Mouse (Mus musculus): ENCODE data around the gene Olfr172.

Olfr172 gene

DNA sequence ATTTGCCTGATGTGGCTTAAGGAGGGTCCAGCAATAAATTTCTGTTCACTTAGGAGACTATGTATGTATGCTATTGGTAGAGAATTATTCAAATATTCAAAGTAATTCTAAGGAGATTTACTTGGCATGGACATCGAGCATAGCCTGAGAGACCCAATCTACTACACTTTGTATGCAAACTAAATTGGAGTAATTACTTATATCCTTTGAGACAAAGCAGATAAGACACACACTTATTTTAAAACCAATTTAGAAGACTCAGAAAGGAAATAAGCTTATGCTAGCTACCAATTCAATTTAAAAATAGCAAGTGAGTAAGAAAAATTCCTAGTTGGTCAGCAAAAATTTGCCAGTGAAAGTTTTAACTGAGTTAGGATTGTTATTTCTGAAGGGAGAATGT is at the start of gene Olfr172:
Olfr172 (minus strand) TSS at position 101 of the 400 bp plus-strand sequence.
- no peak for DNase-seq (ENCODE audit: low spot score)

DNA sequence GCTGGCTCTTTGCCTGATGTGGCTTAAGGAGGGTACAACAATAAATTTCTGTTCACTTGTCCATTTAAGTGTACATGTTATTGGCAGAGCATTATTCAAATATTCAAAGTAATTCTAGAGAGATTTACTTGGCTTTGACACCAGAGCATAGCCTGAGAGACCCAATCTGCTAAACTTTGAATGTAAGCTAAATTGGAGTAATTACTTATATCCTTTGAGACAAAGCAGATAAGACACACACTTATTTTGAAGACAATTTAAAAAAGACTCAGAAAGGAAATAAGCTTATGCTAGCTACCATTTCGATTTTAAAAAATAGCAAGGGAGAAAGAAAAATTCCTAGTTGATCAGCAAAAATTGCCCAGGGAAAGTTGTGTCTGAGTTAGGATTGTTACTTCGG is 37.2 kb upstream of the Olfr172 start, which contains the start of gene Olfr173:
Olfr173 (minus strand) TSS at position 101 of the 400 bp plus-strand sequence.
- no peak for DNase-seq (ENCODE audit: low spot score)

DNA sequence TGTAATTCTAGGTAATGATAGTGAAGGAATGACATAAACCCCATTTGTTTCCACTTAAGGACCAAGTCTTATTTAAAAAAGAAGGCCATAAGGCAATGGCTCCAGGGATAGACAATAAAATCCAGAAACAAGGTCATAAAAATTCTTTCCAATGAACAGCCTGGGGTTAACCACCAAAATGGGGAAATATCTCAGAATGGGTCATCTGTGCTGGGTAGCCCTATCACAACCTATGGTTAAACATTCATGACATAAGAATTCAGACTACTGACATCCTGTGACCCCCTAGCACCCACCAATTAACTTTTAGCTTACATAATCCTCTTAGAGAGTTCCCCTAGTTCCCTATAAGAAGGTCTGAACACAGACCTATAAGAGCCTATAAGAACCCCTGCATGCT is 6.8 kb downstream of the Olfr172 start:
- no peak for DNase-seq (ENCODE audit: low spot score)

GRCm38 (mm10) chr16:58751314-58751713 is 11.7 kb downstream of the Olfr172 start:
- no peak for DNase-seq (ENCODE audit: low spot score)

GRCm38 (mm10) chr16:58746715-58747114 is 16.3 kb downstream of the Olfr172 start:
- DNase-seq (ENCODE audit: low spot score) = no peak

DNA sequence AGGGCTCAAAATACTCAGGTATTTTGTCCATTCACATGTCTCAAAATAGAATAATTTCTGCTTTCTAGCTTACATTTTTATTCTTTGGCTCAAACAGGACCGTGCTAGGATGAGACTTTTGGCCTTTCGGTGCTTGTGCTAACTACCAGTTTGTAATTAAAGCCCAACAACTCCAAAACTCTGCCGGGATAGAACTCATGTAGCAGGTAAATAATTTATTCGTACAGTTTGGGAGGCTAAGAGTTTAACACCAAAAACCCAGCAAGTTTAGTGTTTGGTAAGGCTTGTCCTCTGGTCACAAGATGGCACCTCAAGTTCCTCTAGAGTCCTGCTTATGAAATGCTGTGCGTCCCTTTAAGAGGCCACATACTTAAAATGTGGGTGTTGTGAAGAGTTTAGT is 22.2 kb downstream of the Olfr172 start:
- DNase-seq (ENCODE audit: low spot score) = no peak

- DNase-seq (ENCODE audit: low spot score) = no peak
These were observed 24.2 kb downstream of the Olfr172 start for GRCm38 (mm10) chr16:58738800-58739199.

GRCm38 (mm10) chr16:58738205-58738604 is 24.8 kb downstream of the Olfr172 start:
- no peak for DNase-seq (ENCODE audit: low spot score)

- DNase-seq (ENCODE audit: low spot score) = no peak
These were observed 34.8 kb downstream of the Olfr172 start for GRCm38 (mm10) chr16:58728176-58728671.

DNA sequence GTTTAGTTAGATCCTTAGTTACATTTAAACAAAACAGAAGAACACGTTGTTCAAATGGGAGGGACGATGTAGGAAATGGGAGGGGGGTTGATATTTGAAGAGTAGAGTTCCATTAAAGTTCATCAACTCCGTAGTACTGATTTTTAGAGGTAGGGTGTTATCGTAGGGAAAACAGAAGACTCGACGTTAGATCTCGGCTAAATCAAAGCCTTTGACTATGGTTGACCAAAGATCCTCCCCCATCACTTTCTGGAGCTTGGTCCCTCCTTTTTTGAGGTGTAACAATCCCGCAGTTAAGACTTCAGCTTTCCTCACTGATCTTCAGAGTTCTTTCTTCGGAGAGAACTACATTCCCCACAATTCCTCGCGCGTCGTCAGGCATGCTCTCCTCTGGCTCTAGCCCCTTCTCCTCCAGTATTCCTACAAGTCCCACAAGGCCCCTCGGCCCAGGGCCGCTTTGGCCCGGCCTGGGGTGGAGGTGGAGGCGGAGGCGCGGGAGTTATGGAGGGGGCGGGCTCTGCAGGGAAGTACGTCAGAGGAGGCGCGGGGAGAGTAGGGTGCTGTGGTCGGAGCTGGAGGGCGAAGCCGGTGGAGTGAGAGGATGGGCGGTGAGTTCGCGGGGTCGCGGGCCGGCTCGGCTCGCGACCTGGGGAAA is 35.4 kb downstream of the Olfr172 start, which contains the start of gene Cldnd1:
Cldnd1 (plus strand) TSS at position 434 of the 655 bp plus-strand sequence.
- peak; percentile 97 for DNase-seq (ENCODE audit: low spot score)

- no peak for DNase-seq (ENCODE audit: low spot score)
These were observed 36.1 kb downstream of the Olfr172 start for GRCm38 (mm10) chr16:58726680-58727476.

DNA sequence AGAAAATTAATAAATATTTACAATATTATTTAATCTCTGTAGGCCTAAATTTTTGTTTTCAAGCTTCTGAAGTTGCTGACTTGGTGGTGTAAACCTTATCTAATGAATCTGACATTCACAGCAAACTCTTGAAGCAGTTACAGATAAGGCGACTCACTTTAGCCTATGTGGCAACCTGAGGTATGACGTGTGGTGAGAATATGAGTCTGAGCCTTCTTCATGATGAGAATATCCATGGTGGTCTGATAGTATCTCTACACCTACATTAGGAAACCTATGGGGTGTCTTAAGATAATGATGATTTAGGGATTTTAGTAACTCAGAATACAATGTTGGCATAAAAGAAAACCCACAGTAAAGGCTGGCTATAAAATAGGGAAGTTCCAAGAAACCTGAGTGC is 40.7 kb downstream of the Olfr172 start:
- no peak for DNase-seq (ENCODE audit: low spot score)

- DNase-seq (ENCODE audit: low spot score) = peak; percentile 22
These were observed 44.3 kb downstream of the Olfr172 start, which contains the start of gene Gpr15 for GRCm38 (mm10) chr16:58718666-58719120. Gene Gpr15, minus strand, starts transcription at chr16:58719070.

GRCm38 (mm10) chr16:58715018-58715417 is 48.0 kb downstream of the Olfr172 start:
- no peak for DNase-seq (ENCODE audit: low spot score)

- DNase-seq (ENCODE audit: low spot score) = no peak
These were observed 49.8 kb downstream of the Olfr172 start for GRCm38 (mm10) chr16:58713128-58713527.

GRCm38 (mm10) chr16:58712221-58712620 is 50.8 kb downstream of the Olfr172 start:
- DNase-seq (ENCODE audit: low spot score) = no peak
